Mouse (Mus musculus) liver, adult (tissue): Measurements from ENCODE around the gene Rnf186.

Source experiments
- GATA4 ChIP-seq: IDR thresholded peaks from 2 replicates; pipeline ENCODE4 v1.6.1; 2014; ENCODE audit warnings: mild to moderate bottlenecking, low read length; ENCODE audit not compliant: insufficient replicate concordance

The Rnf186 gene

GRCm38 (mm10) chr4:138986280-138986679 lies 19.4 kb downstream of the Rnf186 start:
- no peak for TF ChIP-seq GATA4

GRCm38 (mm10) chr4:138994389-138994788 lies 27.5 kb downstream of the Rnf186 start:
- TF ChIP-seq GATA4 = no peak

GRCm38 (mm10) chr4:138996410-138996809 lies 29.5 kb downstream of the Rnf186 start:
- no peak for TF ChIP-seq GATA4

GRCm38 (mm10) chr4:138997121-138997520 lies 30.2 kb downstream of the Rnf186 start:
- TF ChIP-seq GATA4 = no peak

GRCm38 (mm10) chr4:138998611-138999010 lies 31.7 kb downstream of the Rnf186 start:
- TF ChIP-seq GATA4 = no peak

- TF ChIP-seq GATA4 = no peak
Observed at GRCm38 (mm10) chr4:139001026-139001425, 34.1 kb downstream of the Rnf186 start.

GRCm38 (mm10) chr4:139001433-139001832 lies 34.5 kb downstream of the Rnf186 start:
- no peak for TF ChIP-seq GATA4

GRCm38 (mm10) chr4:139004067-139004466 lies 37.2 kb downstream of the Rnf186 start:
- no peak for TF ChIP-seq GATA4

GRCm38 (mm10) chr4:139005214-139005613 lies 38.3 kb downstream of the Rnf186 start:
- TF ChIP-seq GATA4 = no peak

GRCm38 (mm10) chr4:139007353-139007752 lies 40.4 kb downstream of the Rnf186 start:
- no peak for TF ChIP-seq GATA4

GRCm38 (mm10) chr4:139007981-139008536 lies 41.1 kb downstream of the Rnf186 start:
- TF ChIP-seq GATA4 = no peak

GRCm38 (mm10) chr4:139011201-139011702 lies 44.3 kb downstream of the Rnf186 start:
- TF ChIP-seq GATA4 = no peak

GRCm38 (mm10) chr4:139013281-139013680 lies 46.4 kb downstream of the Rnf186 start:
- TF ChIP-seq GATA4 = no peak

- no peak for TF ChIP-seq GATA4
Observed at GRCm38 (mm10) chr4:139014793-139015192, 47.9 kb downstream of the Rnf186 start.
